Mouse (Mus musculus) E14TG2a.4 (cell line): ENCODE measurements around the gene Mphosph9.

ENCODE experiments used
- H3K27me3 ChIP-seq: 2 replicates; pipeline ENCODE4 v1.6.1; 2014; ENCODE audit warnings: low read length, control low read depth; ENCODE audit not compliant: insufficient read depth
- H3K36me3 ChIP-seq: 2 replicates; pipeline ENCODE4 v1.6.1; 2014; ENCODE audit warnings: low read length, control low read depth; ENCODE audit not compliant: insufficient read depth
- H3K4me1 ChIP-seq: replicated peaks from 2 replicates; pipeline ENCODE4 v1.6.1; 2014; ENCODE audit warnings: low read depth, low read length, control low read depth
- H3K4me3 ChIP-seq: replicated peaks from 2 replicates; pipeline ENCODE4 v1.5.1; 2014; ENCODE audit warnings: mild to moderate bottlenecking, low read length
- H3K9me3 ChIP-seq: 2 replicates; pipeline ENCODE4 v1.6.1; 2014; ENCODE audit warnings: low read length, control low read depth
- CTCF ChIP-seq: conservative IDR thresholded peaks from 2 replicates; pipeline ENCODE4 v1.5.1; 2014; ENCODE audit warnings: low read length
- NANOG ChIP-seq: IDR thresholded peaks from 2 replicates; pipeline ENCODE4 v1.6.1; 2014; ENCODE audit warnings: borderline replicate concordance, low read length, mixed read lengths
- POU5F1 ChIP-seq: IDR thresholded peaks from 2 replicates; pipeline ENCODE4 v1.6.1; 2014; ENCODE audit warnings: low read length, borderline replicate concordance

Gene Mphosph9

GRCm38 (mm10) chr5:124213588-124214469 is 113.9 kb downstream of the Mphosph9 start:
- no peaks in the 10 kb centered on the region; the same call in 1 of the 2 replicates for H3K27me3 ChIP-seq

DNA sequence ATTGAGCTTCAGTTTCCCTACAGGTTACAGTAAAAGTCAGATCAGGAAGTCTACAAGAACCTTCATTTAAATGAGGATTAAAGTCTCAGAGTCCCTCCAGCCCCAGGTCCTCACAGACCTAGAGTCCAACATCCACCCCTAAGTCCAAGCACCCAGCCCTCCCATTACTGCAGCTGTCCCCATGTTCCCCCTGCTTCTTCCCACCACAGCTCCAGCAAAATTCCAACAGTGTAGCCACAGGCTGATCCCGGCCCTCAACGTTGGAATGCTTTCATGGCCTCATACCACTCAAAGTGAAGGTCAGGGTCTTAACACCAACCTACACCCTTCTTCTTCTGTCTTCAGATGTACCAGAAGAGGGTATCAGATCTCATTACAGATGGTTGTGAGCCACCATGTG is 116.1 kb downstream of the Mphosph9 start:
- TF ChIP-seq NANOG (no peak), POU5F1 (no peak), CTCF (no peak)
- no peaks in the 10 kb centered on the region for H3K9me3 ChIP-seq
- no peaks in the 10 kb centered on the region; the same call in 1 of the 2 replicates for H3K27me3 ChIP-seq
- H3K4me1 ChIP-seq: peaks cover 82% of the 10 kb centered on the region
- H3K36me3 ChIP-seq: no peaks in the 10 kb centered on the region
- H3K4me3 ChIP-seq: no peak overlapping the region

More at GRCm38 (mm10) chr5:124213588-124214469, 113.9 kb downstream of the Mphosph9 start:
- H3K36me3 ChIP-seq: no peaks in the 10 kb centered on the region
- TF ChIP-seq CTCF (no peak), NANOG (no peak), POU5F1 (no peak)
- H3K4me1 ChIP-seq: peaks cover 68% of the 10 kb centered on the region
- H3K4me3 ChIP-seq: peak overlapping the region; percentile 35
- no peaks in the 10 kb centered on the region for H3K9me3 ChIP-seq

- peaks cover 87% of the 10 kb centered on the region for H3K4me1 ChIP-seq
- no peaks in the 10 kb centered on the region; the same call in 1 of the 2 replicates for H3K27me3 ChIP-seq
- H3K9me3 ChIP-seq: no peaks in the 10 kb centered on the region
- TF ChIP-seq CTCF (no peak), NANOG (no peak)
- no peaks in the 10 kb centered on the region for H3K36me3 ChIP-seq
- no peak overlapping the region for H3K4me3 ChIP-seq
These were observed 116.5 kb downstream of the Mphosph9 start for GRCm38 (mm10) chr5:124211234-124211633.

GRCm38 (mm10) chr5:124210281-124211016 is 117.3 kb downstream of the Mphosph9 start:
- 0 out of 2 replicates have a peak, but pooled peaks have one; percentile 40 for TF ChIP-seq NANOG
- no peak for TF ChIP-seq CTCF
- TF ChIP-seq POU5F1: no peak
- Histone ChIP-seq H3K4me1 (peaks cover 91% of the 10 kb centered on the region), H3K9me3 (no peaks in the 10 kb centered on the region), H3K27me3 (no peaks in the 10 kb centered on the region; the same call in 1 of the 2 replicates), H3K36me3 (no peaks in the 10 kb centered on the region), H3K4me3 (peak overlapping the region; percentile 56)

- Histone ChIP-seq H3K4me3 (peak overlapping the region; percentile 56), H3K36me3 (no peaks in the 10 kb centered on the region), H3K9me3 (no peaks in the 10 kb centered on the region), H3K27me3 (no peaks in the 10 kb centered on the region), H3K4me1 (peaks cover 91% of the 10 kb centered on the region)
- TF ChIP-seq NANOG: no peak
- TF ChIP-seq CTCF: no peak
- no peak for TF ChIP-seq POU5F1
These were observed 117.9 kb downstream of the Mphosph9 start for GRCm38 (mm10) chr5:124209850-124210249.

DNA sequence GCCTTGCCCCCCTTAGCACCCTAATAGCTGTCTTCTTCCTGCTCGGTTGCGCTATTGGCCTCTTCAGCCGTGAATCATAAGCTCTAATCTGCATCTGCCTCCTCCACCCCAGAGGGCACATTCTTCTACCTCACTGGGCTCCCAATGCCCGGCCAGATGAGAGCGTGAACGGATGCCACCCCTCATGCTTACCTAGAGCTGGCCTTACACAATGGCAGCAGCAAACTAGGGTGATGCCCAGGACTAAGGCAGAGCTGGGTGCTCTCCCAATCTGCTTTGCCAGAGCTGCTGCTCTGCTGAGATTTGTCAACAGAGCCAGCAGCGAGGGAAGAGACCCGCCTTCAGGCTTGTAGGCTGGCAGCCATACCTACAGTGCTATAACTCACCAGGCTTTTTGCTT is 119.7 kb downstream of the Mphosph9 start:
- Histone ChIP-seq H3K9me3 (no peaks in the 10 kb centered on the region), H3K36me3 (no peaks in the 10 kb centered on the region), H3K27me3 (peaks cover 4% of the 10 kb centered on the region), H3K4me3 (no peak overlapping the region), H3K4me1 (peaks cover 73% of the 10 kb centered on the region)
- TF ChIP-seq CTCF: no peak
- TF ChIP-seq NANOG: no peak
- no peak for TF ChIP-seq POU5F1

- Histone ChIP-seq H3K36me3 (no peaks in the 10 kb centered on the region), H3K9me3 (no peaks in the 10 kb centered on the region), H3K4me1 (peaks cover 62% of the 10 kb centered on the region), H3K4me3 (peak overlapping the region; percentile 41; the same call in 1 of the 2 replicates), H3K27me3 (peaks cover 8% of the 10 kb centered on the region)
- TF ChIP-seq POU5F1: no peak
- TF ChIP-seq NANOG: no peak
- no peak for TF ChIP-seq CTCF
These were observed 121.2 kb downstream of the Mphosph9 start for GRCm38 (mm10) chr5:124206481-124207038.
